Mouse (Mus musculus) thymus, adult 2 months (tissue): ENCODE measurements around the gene Shisa6.

Experiments
- CTCF ChIP-seq: fragments of 200-500 bp; IDR thresholded peaks from 2 replicates; pipeline ENCODE4 v1.5.1; 2012; ENCODE audit warnings: mild to moderate bottlenecking, control low read depth, low read length, moderate library complexity, borderline replicate concordance; ENCODE audit not compliant: control insufficient read depth, poor library complexity, insufficient read depth; ENCODE audit errors: extremely low read depth
- POLR2A ChIP-seq: fragments of 200-500 bp; IDR thresholded peaks from 2 replicates; pipeline ENCODE4 v1.6.1; 2012; ENCODE audit warnings: mild to moderate bottlenecking, low read length, control low read depth, moderate library complexity; ENCODE audit not compliant: control insufficient read depth, poor library complexity, insufficient read depth; ENCODE audit errors: extremely low read depth

GRCm38 (mm10) chr11:66567382-66567781, 41.6 kb upstream of the Shisa6 start:
- no peak for TF ChIP-seq CTCF
- TF ChIP-seq POLR2A, result no peak
